Mouse (Mus musculus) heart, embryonic 13.5 days (tissue): ENCODE results near the gene Cuedc1. TPM values are rescaled to one million over a fixed set of nuclear protein-coding genes. Genes with fewer than 3 reads are reported as not detected.

Experiments used
- ATAC-seq: fragments of 200-750 bp; cut with Nextera tagmentation; 2 replicates; pipeline ENCODE4 v1.8.0; 2017; ENCODE audit warnings: moderate TSS enrichment; ENCODE audit not compliant: insufficient number of reproducible peaks, low FRiP score, low TSS enrichment; ENCODE audit errors: extremely low read depth
- H3K27ac ChIP-seq: fragments of 300-500 bp; sonication (generic); replicated peaks from 2 replicates; pipeline ENCODE4 v1.5.1; 2015; ENCODE audit warnings: moderate library complexity, mild to moderate bottlenecking, inconsistent platforms
- H3K27me3 ChIP-seq: fragments of 300-500 bp; sonication (generic); replicated peaks from 2 replicates; pipeline ENCODE4 v1.6.1; 2015; ENCODE audit warnings: mild to moderate bottlenecking, inconsistent platforms
- H3K36me3 ChIP-seq: fragments of 300-500 bp; sonication (generic); 2 replicates; pipeline ENCODE4 v1.6.1; 2015; ENCODE audit warnings: mild to moderate bottlenecking, inconsistent platforms
- H3K4me1 ChIP-seq: fragments of 300-500 bp; sonication (generic); 2 replicates; pipeline ENCODE4 v1.6.1; 2015; ENCODE audit warnings: inconsistent platforms
- H3K4me2 ChIP-seq: fragments of 300-500 bp; sonication (generic); 2 replicates; pipeline ENCODE4 v1.6.1; 2015; ENCODE audit warnings: inconsistent platforms, mild to moderate bottlenecking, moderate library complexity
- H3K4me3 ChIP-seq: fragments of 300-500 bp; sonication (generic); 2 replicates; pipeline ENCODE4 v1.5.1; 2015; ENCODE audit warnings: moderate library complexity, mild to moderate bottlenecking, inconsistent platforms
- H3K9ac ChIP-seq: fragments of 300-500 bp; sonication (generic); 2 replicates; pipeline ENCODE4 v1.6.1; 2015; ENCODE audit warnings: inconsistent platforms, mild to moderate bottlenecking, moderate library complexity
- H3K9me3 ChIP-seq: fragments of 300-500 bp; sonication (generic); 2 replicates; pipeline ENCODE4 v1.6.1; 2016; ENCODE audit warnings: inconsistent platforms
- WGBS: fragments of 180-500 bp; shearing (Covaris S2); methylation state at CpG from one replicate; pipeline ENCODE4 v1.1.7; 2015; ENCODE audit warnings: mixed read lengths; 5-methylcytosine and 5-hydroxymethylcytosine counted together
- polyA plus RNA-seq: library from polyadenylated mRNA; unstranded; fragments of >200 nt; fragmentation: Nextera tagmentation; extraction: Ambion mirVana; gene quantifications from 2 replicates; pipeline ENCODE4 v1.2.1, GENCODE M21; 2015

The Cuedc1 gene
- polyA plus RNA-seq, 1 experiment from 2014 or later, result 16.8 TPM

- Histone ChIP-seq H3K4me2 (no peak overlapping the region), H3K36me3 (0 out of 2 replicates have a peak, but pooled peaks cover under 1% of the 10 kb centered on the region), H3K9me3 (no peaks in the 10 kb centered on the region), H3K4me1 (peaks cover 50% of the 10 kb centered on the region), H3K27ac (no peak overlapping the region), H3K27me3 (no peaks in the 10 kb centered on the region), H3K9ac (no peak overlapping the region), H3K4me3 (no peak overlapping the region)
- ATAC-seq, result no peak
- WGBS, result 63% methylated on average over 12 of the region's 12 CpGs
Measured at GRCm38 (mm10) chr11:88137814-88138425, 40.1 kb downstream of the Cuedc1 start.

- Histone ChIP-seq H3K4me2 (peak overlapping the region; percentile 40), H3K9me3 (no peaks in the 10 kb centered on the region), H3K4me1 (peaks cover 45% of the 10 kb centered on the region), H3K9ac (peak overlapping the region; percentile 47; the same call in 1 of the 2 replicates), H3K27me3 (no peaks in the 10 kb centered on the region), H3K36me3 (peaks cover 5% of the 10 kb centered on the region; the same call in 1 of the 2 replicates), H3K4me3 (no peak overlapping the region), H3K27ac (no peak overlapping the region)
- ATAC-seq, result no peak
- 21% methylated on average over 20 of the region's 20 CpGs for WGBS
Measured at GRCm38 (mm10) chr11:88139256-88139861, 41.5 kb downstream of the Cuedc1 start.

- peak overlapping the region; percentile 47 for H3K9ac ChIP-seq
- peaks cover 54% of the 10 kb centered on the region for H3K4me1 ChIP-seq
- ATAC-seq, result no peak
- H3K27me3 ChIP-seq, result no peaks in the 10 kb centered on the region
- no peak overlapping the region for H3K27ac ChIP-seq
- H3K4me2 ChIP-seq, result no peak overlapping the region
- no peaks in the 10 kb centered on the region for H3K9me3 ChIP-seq
- H3K4me3 ChIP-seq, result no peak overlapping the region
- WGBS, result 28% methylated on average over 13 of the region's 13 CpGs
- peaks cover 5% of the 10 kb centered on the region; the same call in 1 of the 2 replicates for H3K36me3 ChIP-seq
Measured at GRCm38 (mm10) chr11:88140066-88141060, 42.5 kb downstream of the Cuedc1 start.

DNA sequence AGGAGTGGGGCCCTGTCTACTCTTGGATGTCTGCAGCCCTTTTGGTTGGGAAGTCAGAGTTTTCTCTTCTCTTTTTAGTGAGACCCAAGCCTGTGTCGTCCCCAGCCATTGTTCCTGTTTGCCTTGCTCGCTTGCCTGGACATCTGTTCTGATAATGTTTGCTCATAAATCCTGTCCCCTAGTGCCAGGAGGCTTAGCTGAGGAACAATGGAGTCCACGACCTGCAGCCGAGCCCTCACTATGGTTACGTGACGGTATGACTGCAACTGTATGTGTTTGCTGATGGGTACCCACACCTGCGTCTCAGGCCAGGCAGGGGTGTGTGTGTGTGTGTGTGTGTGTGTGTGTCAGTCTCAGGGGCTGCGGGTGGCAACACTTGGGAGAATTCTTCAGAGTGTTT lies 44.5 kb downstream of the Cuedc1 start:
- no peak overlapping the region for H3K9ac ChIP-seq
- H3K36me3 ChIP-seq, result peaks cover 5% of the 10 kb centered on the region; the same call in 1 of the 2 replicates
- H3K9me3 ChIP-seq, result no peaks in the 10 kb centered on the region
- WGBS, result 69% methylated on average over 8 of the region's 8 CpGs
- no peaks in the 10 kb centered on the region for H3K27me3 ChIP-seq
- no peak overlapping the region for H3K4me2 ChIP-seq
- H3K4me3 ChIP-seq, result no peak overlapping the region
- no peak overlapping the region for H3K27ac ChIP-seq
- peaks cover 74% of the 10 kb centered on the region for H3K4me1 ChIP-seq
- ATAC-seq, result no peak

- peaks cover 5% of the 10 kb centered on the region; the same call in 1 of the 2 replicates for H3K36me3 ChIP-seq
- no peaks in the 10 kb centered on the region for H3K9me3 ChIP-seq
- H3K4me3 ChIP-seq, result no peak overlapping the region
- 72% methylated on average over 4 of the region's 4 CpGs for WGBS
- H3K27ac ChIP-seq, result no peak overlapping the region
- peaks cover 75% of the 10 kb centered on the region for H3K4me1 ChIP-seq
- H3K27me3 ChIP-seq, result no peaks in the 10 kb centered on the region
- no peak overlapping the region for H3K4me2 ChIP-seq
- ATAC-seq, result no peak
- H3K9ac ChIP-seq, result no peak overlapping the region
Measured at GRCm38 (mm10) chr11:88144100-88144499, 46.2 kb downstream of the Cuedc1 start.

DNA sequence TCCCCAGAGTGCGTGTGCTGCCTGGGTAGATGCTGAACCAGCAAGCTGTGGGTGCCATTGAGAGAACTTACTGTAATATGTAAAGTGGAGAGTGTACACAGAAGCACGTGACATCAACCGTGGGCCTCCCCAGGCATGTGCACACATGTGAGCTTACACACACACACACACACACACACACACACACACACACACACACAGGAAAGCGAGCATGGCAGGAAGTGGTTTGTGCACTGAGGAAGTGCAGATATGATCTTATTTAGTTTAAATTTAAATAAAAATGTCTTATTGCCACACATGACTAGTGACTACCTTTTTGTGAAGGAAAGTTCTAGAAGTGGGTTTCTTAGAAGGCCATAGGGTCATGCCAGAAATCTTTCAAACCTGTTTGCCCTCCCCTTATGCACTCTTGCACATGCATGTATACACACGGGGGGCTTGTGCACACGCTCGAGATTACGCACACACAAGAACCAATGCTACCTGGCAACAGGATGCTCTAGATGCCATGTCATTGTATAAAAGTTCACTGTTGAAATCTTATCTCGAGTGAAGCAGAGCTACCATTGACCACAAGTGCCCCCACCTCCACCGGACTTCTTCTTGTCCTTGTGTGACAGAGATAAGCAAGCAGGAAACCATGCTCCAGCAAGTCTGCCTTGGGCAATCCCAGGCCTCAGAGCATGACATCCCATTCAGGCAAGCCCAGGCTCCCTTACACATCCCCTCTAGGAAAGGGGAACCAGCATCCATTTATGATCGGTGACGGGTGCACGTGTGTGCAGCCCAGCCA lies 47.6 kb downstream of the Cuedc1 start:
- H3K4me1 ChIP-seq, result peaks cover 66% of the 10 kb centered on the region
- 49% methylated on average over 13 of the region's 13 CpGs for WGBS
- H3K9ac ChIP-seq, result no peak overlapping the region; the same call in 1 of the 2 replicates
- no peaks in the 10 kb centered on the region for H3K27me3 ChIP-seq
- no peak for ATAC-seq
- no peak overlapping the region for H3K4me2 ChIP-seq
- no peaks in the 10 kb centered on the region for H3K9me3 ChIP-seq
- H3K36me3 ChIP-seq, result peaks cover 5% of the 10 kb centered on the region; the same call in 1 of the 2 replicates
- peak overlapping the region; percentile 92; the same call in 1 of the 2 replicates for H3K27ac ChIP-seq
- H3K4me3 ChIP-seq, result no peak overlapping the region

GRCm38 (mm10) chr11:88146264-88147060 lies 48.6 kb downstream of the Cuedc1 start:
- Histone ChIP-seq H3K4me1 (peaks cover 66% of the 10 kb centered on the region), H3K9ac (no peak overlapping the region), H3K27ac (peak overlapping the region; percentile 92), H3K36me3 (peaks cover 5% of the 10 kb centered on the region; the same call in 1 of the 2 replicates), H3K4me2 (no peak overlapping the region), H3K9me3 (no peaks in the 10 kb centered on the region), H3K4me3 (no peak overlapping the region), H3K27me3 (no peaks in the 10 kb centered on the region)
- ATAC-seq, result no peak
- WGBS, result 65% methylated on average over 12 of the region's 12 CpGs

DNA sequence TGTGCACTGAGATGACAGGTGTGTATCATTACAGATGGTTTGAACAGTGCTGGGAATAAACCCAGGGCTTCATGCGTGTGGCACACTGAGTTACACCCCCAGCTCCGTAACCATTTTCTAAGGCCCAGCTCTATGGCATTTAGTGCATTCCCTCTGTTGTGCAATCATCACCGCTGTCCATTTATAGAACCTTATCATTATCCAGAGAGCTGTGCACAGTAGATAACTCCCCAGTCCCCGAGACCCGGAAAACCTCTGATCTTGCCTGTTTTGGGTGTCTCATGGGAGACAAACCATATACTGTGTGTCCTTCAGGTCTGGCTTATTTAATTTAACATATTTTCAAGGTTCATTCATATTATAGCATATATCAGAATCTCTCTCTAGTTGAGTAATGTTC lies 49.5 kb downstream of the Cuedc1 start:
- 18% methylated on average over 5 of the region's 5 CpGs for WGBS
- peak overlapping the region; percentile 92 for H3K27ac ChIP-seq
- no peaks in the 10 kb centered on the region for H3K27me3 ChIP-seq

GRCm38 (mm10) chr11:88148015-88148637 lies 50.3 kb downstream of the Cuedc1 start:
- H3K4me2 ChIP-seq, result peak overlapping the region; percentile 38
- peak overlapping the region; percentile 73 for H3K9ac ChIP-seq

More for the DNA sequence above, 49.5 kb downstream of the Cuedc1 start:
- Histone ChIP-seq H3K4me2 (peak overlapping the region; percentile 20), H3K4me3 (no peak overlapping the region), H3K4me1 (peaks cover 69% of the 10 kb centered on the region), H3K9ac (no peak overlapping the region), H3K9me3 (no peaks in the 10 kb centered on the region), H3K36me3 (peaks cover 5% of the 10 kb centered on the region; the same call in 1 of the 2 replicates)
- ATAC-seq, result no peak

More at GRCm38 (mm10) chr11:88148015-88148637, 50.3 kb downstream of the Cuedc1 start:
- H3K4me3 ChIP-seq, result no peak overlapping the region
- no peaks in the 10 kb centered on the region for H3K27me3 ChIP-seq
- peak overlapping the region; percentile 92 for H3K27ac ChIP-seq
- no peaks in the 10 kb centered on the region for H3K9me3 ChIP-seq
- no peak for ATAC-seq
- WGBS, result 31% methylated on average over 7 of the region's 7 CpGs
- H3K4me1 ChIP-seq, result peaks cover 75% of the 10 kb centered on the region
- H3K36me3 ChIP-seq, result peaks cover 2% of the 10 kb centered on the region; the same call in 1 of the 2 replicates
